Mouse (Mus musculus): Measurements from ENCODE around the gene Gm14851. TPM values are rescaled to one million over a fixed set of nuclear protein-coding genes. Genes with fewer than 3 reads are reported as not detected.

The Gm14851 gene
- total RNA-seq (2023): not detected

GRCm38 (mm10) chr8:21095950-21096349 lies at the start of gene Gm14851:
Gm14851 (minus strand) TSS chr8:21096050.

GRCm38 (mm10) chr8:21134342-21134741 lies 38.5 kb upstream of the Gm14851 start, which contains the start of gene Defa30:
Defa30 (plus strand) TSS chr8:21134642.

GRCm38 (mm10) chr8:21084142-21084541 lies 11.7 kb downstream of the Gm14851 start, which contains the start of gene Defa25:
Defa25 (plus strand) TSS chr8:21084442.

GRCm38 (mm10) chr8:21064738-21065137 lies 31.1 kb downstream of the Gm14851 start, which contains the start of gene Defa35:
Defa35 (plus strand) TSS chr8:21065038.

GRCm38 (mm10) chr8:21054747-21055146 lies 41.1 kb downstream of the Gm14851 start, which contains the start of gene Defa23:
Defa23 (plus strand) TSS chr8:21055047.

Other genes starting within 250 kb of the Gm14851 start
- not detected for gene Defb33, start 203.4 kb downstream of the Gm14851 start, total RNA-seq (2023)
- gene Gm15056, start 193.4 kb downstream of the Gm14851 start, total RNA-seq (2023): not detected
- not detected for gene Gm6040, start 174.0 kb downstream of the Gm14851 start, total RNA-seq (2023)
- gene AY761185, start 151.3 kb downstream of the Gm14851 start, total RNA-seq (2023): not detected
- gene Defa21, start 70.5 kb downstream of the Gm14851 start, total RNA-seq (2023): not detected
- gene Defa23, start 41.0 kb downstream of the Gm14851 start, total RNA-seq (2023): not detected
- not detected for gene Defa35, start 31.0 kb downstream of the Gm14851 start, total RNA-seq (2023)
- gene Defa25, start 11.6 kb downstream of the Gm14851 start, total RNA-seq (2023): not detected
- gene Defa30, start 38.6 kb upstream of the Gm14851 start, total RNA-seq (2023): not detected
- not detected for gene Defa22, start 66.2 kb upstream of the Gm14851 start, total RNA-seq (2023)
- gene Defa31, start 95.6 kb upstream of the Gm14851 start, total RNA-seq (2023): not detected
- not detected for gene Gm15293, start 105.5 kb upstream of the Gm14851 start, total RNA-seq (2023)
- gene Gm15292, start 153.7 kb upstream of the Gm14851 start, total RNA-seq (2023): not detected
- gene Defa27, start 219.5 kb upstream of the Gm14851 start, total RNA-seq (2023): not detected
- not detected for gene Defa29, start 231.0 kb upstream of the Gm14851 start, total RNA-seq (2023)

All from T-cell, adult 66 days (primary cell).